Mouse (Mus musculus) adrenal gland, postnatal 4 days (tissue): ENCODE data around the gene Slc24a5. TPM values are rescaled to one million over a fixed set of nuclear protein-coding genes. Genes with fewer than 3 reads are reported as not detected.
"Not testable (repeated sequence)": the region's sequence is repeated elsewhere in the genome, so short reads cannot be mapped to it uniquely, and the experiment has no call there.

Source experiments
- DNase-seq, 2 experiments: peaks; one replicate each; pipeline ENCODE4 v3.0.0; 2021 to 2022; ENCODE audit warnings: low spot score in 2 of 2, mixed read lengths in 2 of 2
- long read RNA-seq, 2 experiments: library from polyadenylated mRNA; stranded (forward); transcript quantifications; one replicate each; pipeline ENCODE4 v2.0.0; 2021
- total RNA-seq, 2 experiments: library from RNA; stranded (reverse); gene quantifications; 2 replicates each; pipeline ENCODE4 v1.2.3; 2021

The Slc24a5 gene
- under 1 TPM; 0.14 to 0.45 TPM for total RNA-seq
- long read RNA-seq, experiment 1, partial matches to known transcripts: 3 of 3 reads
- long read RNA-seq, experiment 1, other reads (novel, unspliced or antisense): 0 of 3 reads
- long read RNA-seq, experiment 2, partial matches to known transcripts: 0 of 11 reads
- long read RNA-seq, experiment 2, other reads (novel, unspliced or antisense): 10 of 11 reads

- no peak for DNase-seq
Measured at GRCm38 (mm10) chr2:125067894-125068293, at the start of gene Slc24a5. Gene Slc24a5, plus strand, starts transcription at chr2:125068124.

GRCm38 (mm10) chr2:125024386-125024785, 43.5 kb upstream of the Slc24a5 start:
- DNase-seq: no peak

- DNase-seq: no peak
Measured at GRCm38 (mm10) chr2:125026358-125027000, 41.4 kb upstream of the Slc24a5 start.

- DNase-seq: no peak
Measured at GRCm38 (mm10) chr2:125030591-125030990, 37.3 kb upstream of the Slc24a5 start.

- no peak for DNase-seq
Measured at GRCm38 (mm10) chr2:125031111-125031510, 36.8 kb upstream of the Slc24a5 start.

GRCm38 (mm10) chr2:125031562-125032257, 36.2 kb upstream of the Slc24a5 start:
- no peak for DNase-seq

- no peak for DNase-seq
Measured at GRCm38 (mm10) chr2:125032258-125032973, 35.5 kb upstream of the Slc24a5 start.

- no peak for DNase-seq
Measured at GRCm38 (mm10) chr2:125033042-125033743, 34.7 kb upstream of the Slc24a5 start.

- no peak for DNase-seq
Measured at GRCm38 (mm10) chr2:125055316-125055903, 12.5 kb upstream of the Slc24a5 start.

- no peak for DNase-seq
Measured at GRCm38 (mm10) chr2:125057250-125057815, 10.6 kb upstream of the Slc24a5 start.

GRCm38 (mm10) chr2:125061451-125061850, 6.5 kb upstream of the Slc24a5 start:
- DNase-seq: no peak

- no peak for DNase-seq
Measured at GRCm38 (mm10) chr2:125062944-125063343, 5.0 kb upstream of the Slc24a5 start.

- no peak for DNase-seq
Measured at GRCm38 (mm10) chr2:125067373-125067772, 551 bp upstream of the Slc24a5 start.

- no peak for DNase-seq
Measured at GRCm38 (mm10) chr2:125068696-125069095, 772 bp downstream of the Slc24a5 start.

GRCm38 (mm10) chr2:125073056-125073780, 5.3 kb downstream of the Slc24a5 start:
- DNase-seq: no peak

- no peak for DNase-seq
Measured at GRCm38 (mm10) chr2:125083879-125084278, 16.0 kb downstream of the Slc24a5 start.

- DNase-seq: no peak
Measured at GRCm38 (mm10) chr2:125088757-125089156, 20.8 kb downstream of the Slc24a5 start.

GRCm38 (mm10) chr2:125092123-125092522, 24.2 kb downstream of the Slc24a5 start:
- not testable (repeated sequence) for DNase-seq

- not testable (repeated sequence) for DNase-seq
Measured at GRCm38 (mm10) chr2:125104491-125104890, 36.6 kb downstream of the Slc24a5 start.

GRCm38 (mm10) chr2:125106536-125106935, 38.6 kb downstream of the Slc24a5 start:
- not testable (repeated sequence) for DNase-seq
